Mouse (Mus musculus) forebrain, embryonic 14.5 days (tissue): ENCODE data around the gene Gm10277. TPM values are rescaled to one million over a fixed set of nuclear protein-coding genes. Genes with fewer than 3 reads are reported as not detected.
A peak's percentile ranks its signal among the peaks of the same experiment; 100 is the strongest.

Experiments used
- ATAC-seq: fragments of 200-750 bp; cut with Nextera tagmentation; 2 replicates; pipeline ENCODE4 v1.8.0; 2017; ENCODE audit warnings: mild to moderate bottlenecking, moderate library complexity
- DNase-seq: peaks from one replicate; pipeline ENCODE4 v3.0.0-alpha.2; 2015; ENCODE audit warnings: low spot score
- H3K27ac ChIP-seq: fragments of 300-500 bp; sonication (generic); 2 replicates; pipeline ENCODE4 v1.5.1; 2014; ENCODE audit warnings: low read depth, mild to moderate bottlenecking, control low read depth, low read length, moderate library complexity
- H3K27me3 ChIP-seq: fragments of 300-500 bp; sonication (generic); replicated peaks from 2 replicates; pipeline ENCODE4 v1.6.1; 2014; ENCODE audit warnings: low read length, control low read depth, mixed read lengths; ENCODE audit not compliant: control insufficient read depth, insufficient read depth
- H3K36me3 ChIP-seq: fragments of 300-500 bp; sonication (generic); 2 replicates; pipeline ENCODE4 v1.6.1; 2014; ENCODE audit warnings: low read length, control low read depth; ENCODE audit not compliant: control insufficient read depth, insufficient read depth
- H3K4me1 ChIP-seq: fragments of 300-500 bp; sonication (generic); 2 replicates; pipeline ENCODE4 v1.6.1; 2014; ENCODE audit warnings: antibody characterized with exemption, low read length, control low read depth; ENCODE audit not compliant: control insufficient read depth, insufficient read depth
- H3K4me2 ChIP-seq: fragments of 300-500 bp; sonication (generic); 2 replicates; pipeline ENCODE4 v1.6.1; 2014; ENCODE audit warnings: mild to moderate bottlenecking, control low read depth, low read length
- H3K4me3 ChIP-seq: fragments of 300-500 bp; sonication (generic); 2 replicates; pipeline ENCODE4 v1.5.1; 2014; ENCODE audit warnings: low read depth, low read length, control low read depth
- H3K9ac ChIP-seq: fragments of 300-500 bp; sonication (generic); 2 replicates; pipeline ENCODE4 v1.6.1; 2014; ENCODE audit warnings: mild to moderate bottlenecking, low read length, control low read depth, moderate library complexity
- H3K9me3 ChIP-seq: fragments of 300-500 bp; sonication (generic); replicated peaks from 2 replicates; pipeline ENCODE4 v1.6.1; 2016; ENCODE audit warnings: low read length, control low read depth, mixed read lengths; ENCODE audit not compliant: control insufficient read depth
- WGBS: fragments of 180-500 bp; shearing (Covaris S2); extraction: QIAGEN DNeasy Blood & Tissue Kit; methylation state at CpG from one replicate; pipeline ENCODE4 v1.1.7; 2014; 5-methylcytosine and 5-hydroxymethylcytosine counted together
- polyA plus RNA-seq: library from polyadenylated mRNA; unstranded; fragments of >200 nt; fragmentation: Nextera tagmentation; extraction: Ambion mirVana; gene quantifications from 2 replicates; pipeline ENCODE4 v1.2.1, GENCODE M21; 2014

Gm10277 gene
- polyA plus RNA-seq, 1 experiment from 2014 or later = 0.55 TPM

DNA sequence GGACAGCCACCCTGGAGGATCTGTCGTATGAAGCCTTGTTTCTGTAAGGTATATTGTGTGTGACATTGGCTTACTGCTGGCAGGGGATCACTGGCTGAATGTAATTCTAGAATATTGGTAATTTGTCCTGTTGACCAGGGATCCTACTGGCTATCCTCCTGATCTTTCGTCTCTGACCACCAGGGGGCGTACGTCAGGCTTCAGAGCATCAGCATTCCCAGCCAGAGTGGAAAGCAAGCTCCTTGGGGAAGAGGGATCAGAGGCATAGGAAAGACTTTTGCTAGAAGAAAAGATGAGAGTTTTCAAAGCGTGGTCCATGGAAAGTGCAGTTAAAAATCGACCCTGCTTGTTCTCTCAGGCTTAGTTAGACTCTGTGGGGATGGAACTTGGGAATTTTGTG lies 50.3 kb downstream of the Gm10277 start:
- Histone ChIP-seq H3K4me2 (no peak overlapping the region), H3K9ac (no peak overlapping the region), H3K27me3 (no peaks in the 10 kb centered on the region), H3K4me1 (no peaks in the 10 kb centered on the region), H3K9me3 (no peaks in the 10 kb centered on the region), H3K36me3 (no peaks in the 10 kb centered on the region), H3K27ac (no peak overlapping the region), H3K4me3 (no peak overlapping the region)
- DNase-seq (peak; percentile 91), ATAC-seq (no peak)
- 3% methylated on average over 6 of the region's 6 CpGs for WGBS

Other genes with a start within 250 kb of the Gm10277 start
- 28.5 and 32.0 TPM in 2 replicates for gene Taok1, start 179.9 kb downstream of the Gm10277 start, polyA plus RNA-seq
- 3.5 and 6.0 TPM in 2 replicates for gene Nufip2, start 101.6 kb downstream of the Gm10277 start, polyA plus RNA-seq
- 0.40 and 1.0 TPM in 2 replicates for gene Cryba1, start 62.5 kb downstream of the Gm10277 start, polyA plus RNA-seq
- gene Myo18a, start 24.5 kb downstream of the Gm10277 start, polyA plus RNA-seq = 30.0 and 37.1 TPM in 2 replicates
- 10.1 and 11.4 TPM in 2 replicates for gene Pipox, start 106.3 kb upstream of the Gm10277 start, polyA plus RNA-seq
- gene Sez6, start 143.1 kb upstream of the Gm10277 start, polyA plus RNA-seq = 140 and 175 TPM in 2 replicates
- gene Phf12, start 195.0 kb upstream of the Gm10277 start, polyA plus RNA-seq = 16.5 and 17.0 TPM in 2 replicates
- gene Dhrs13, start 244.5 kb upstream of the Gm10277 start, polyA plus RNA-seq = 36.6 and 38.8 TPM in 2 replicates